Mouse (Mus musculus): ENCODE data around the gene Pax3. TPM values are rescaled to one million over a fixed set of nuclear protein-coding genes. Genes with fewer than 3 reads are reported as not detected.

The Pax3 gene
- not detected in 2 replicates for total RNA-seq (2014; fragmentation: Nextera tagmentation)
- not detected in 2 replicates for total RNA-seq (2017)

GRCm38 (mm10) chr1:78196751-78197311 is at the start of gene Pax3:
TSS of gene Pax3 (minus strand) at chr1:78197134.
- peak; percentile 24; the same call in 1 of the 2 replicates for ATAC-seq (replicated peaks; ENCODE audit: poor library complexity, severe bottlenecking)

- no peak for ATAC-seq (replicated peaks; ENCODE audit: poor library complexity, severe bottlenecking)
These were observed 37.4 kb upstream of the Pax3 start for GRCm38 (mm10) chr1:78234306-78234705.

DNA sequence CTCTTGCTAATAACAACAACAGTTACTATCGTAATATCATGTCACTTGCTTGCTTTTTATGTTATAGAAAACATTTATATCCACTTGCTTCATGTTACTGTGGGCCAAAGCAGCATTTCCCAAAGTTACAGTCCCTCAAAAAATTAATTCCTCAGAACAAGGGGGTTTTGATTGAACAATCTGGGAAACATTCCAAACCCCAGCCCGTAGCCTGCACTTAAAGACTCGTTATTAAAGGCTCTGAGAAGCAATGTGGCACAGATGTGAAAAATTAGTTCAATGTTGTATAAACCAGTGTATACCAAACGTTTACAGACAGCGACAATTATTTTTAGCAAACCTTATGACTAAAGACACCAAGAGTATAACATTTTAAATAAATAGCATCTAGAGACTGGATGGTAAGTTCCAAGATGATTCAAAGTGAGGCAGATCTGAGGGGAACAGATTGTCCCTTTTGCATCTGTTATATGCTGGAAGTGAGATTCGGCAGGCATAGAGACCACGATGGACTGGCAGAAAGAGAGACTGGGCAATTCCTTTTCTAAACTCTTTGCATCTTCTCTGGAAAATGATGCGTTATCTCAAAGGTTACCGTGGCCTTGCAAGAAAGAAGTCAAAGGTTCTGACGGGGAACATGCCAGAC is 35.1 kb upstream of the Pax3 start:
- ATAC-seq (replicated peaks; ENCODE audit: poor library complexity, severe bottlenecking): no peak

DNA sequence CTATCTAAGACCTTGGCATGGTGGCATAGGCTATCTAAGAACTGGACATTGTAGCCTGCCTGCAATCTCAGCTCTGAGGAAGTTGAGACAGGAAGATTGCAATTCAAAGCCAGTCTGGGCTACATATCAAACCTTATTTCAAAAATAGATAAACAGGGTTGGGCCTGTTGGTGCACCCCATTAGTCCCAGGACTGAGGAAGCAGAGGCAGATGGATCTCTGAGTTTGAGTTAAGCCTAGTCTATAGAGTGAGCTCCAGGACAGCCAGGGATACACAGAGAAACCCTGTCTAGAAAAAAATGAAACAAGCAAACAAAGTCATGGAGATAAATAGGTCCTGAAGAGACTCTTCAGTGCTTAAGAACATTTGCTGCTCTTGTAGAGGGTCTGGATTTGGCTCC is 32.9 kb upstream of the Pax3 start:
- no peak for ATAC-seq (replicated peaks; ENCODE audit: poor library complexity, severe bottlenecking)

- no peak for ATAC-seq (replicated peaks; ENCODE audit: poor library complexity, severe bottlenecking)
These were observed 31.8 kb upstream of the Pax3 start for GRCm38 (mm10) chr1:78228771-78229170.

GRCm38 (mm10) chr1:78218057-78218780 is 21.3 kb upstream of the Pax3 start:
- ATAC-seq (replicated peaks; ENCODE audit: poor library complexity, severe bottlenecking): no peak

DNA sequence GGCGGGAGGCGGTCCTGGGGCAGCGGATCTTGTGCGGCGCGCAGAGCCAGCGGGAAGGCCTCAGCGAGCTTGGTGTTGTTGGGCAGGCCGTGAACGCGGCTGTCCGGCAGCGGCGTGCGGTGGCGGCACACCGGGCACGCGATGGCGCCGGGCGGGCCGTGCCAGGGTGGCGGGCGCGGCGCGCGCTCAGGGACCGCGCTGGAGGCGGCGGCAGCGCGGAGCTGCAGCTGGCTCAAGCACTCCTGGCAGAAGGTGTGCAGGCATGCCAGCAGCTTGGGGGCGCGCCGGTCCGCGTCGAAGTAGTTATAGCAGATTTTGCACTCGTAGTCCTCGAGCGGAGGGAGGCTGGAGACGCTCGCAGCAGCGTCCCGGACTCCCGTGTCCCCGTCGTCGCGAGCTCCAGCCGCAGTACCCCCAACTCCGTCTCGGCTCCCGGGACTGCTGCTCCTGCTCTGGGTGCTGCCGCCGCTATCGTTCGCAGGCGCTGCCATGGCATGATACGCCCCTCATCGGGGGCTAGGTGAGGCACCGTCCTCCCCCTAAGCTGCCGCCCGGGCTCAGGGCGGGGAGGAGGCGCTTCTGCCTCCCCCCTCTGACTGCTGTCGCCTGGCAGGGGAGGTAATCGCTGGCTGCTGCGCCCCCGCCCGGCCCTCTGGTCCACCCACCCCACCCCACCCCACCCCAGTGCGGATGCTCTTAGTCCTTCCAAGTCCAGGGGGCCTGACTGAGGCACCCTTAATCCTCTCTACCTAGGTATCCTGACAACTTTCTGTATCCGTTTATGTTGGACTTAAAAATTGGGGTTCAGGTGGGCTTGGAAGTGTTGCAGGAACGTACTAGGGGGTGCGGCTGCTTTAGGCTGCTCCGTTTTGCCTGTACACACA is 20.5 kb upstream of the Pax3 start:
- ATAC-seq (replicated peaks; ENCODE audit: poor library complexity, severe bottlenecking): peak; percentile 14; the same call in 1 of the 2 replicates

- 0 out of 2 replicates have a peak, but pooled peaks have one; percentile 22 for ATAC-seq (replicated peaks; ENCODE audit: poor library complexity, severe bottlenecking)
These were observed 19.7 kb upstream of the Pax3 start for GRCm38 (mm10) chr1:78216509-78217141.

DNA sequence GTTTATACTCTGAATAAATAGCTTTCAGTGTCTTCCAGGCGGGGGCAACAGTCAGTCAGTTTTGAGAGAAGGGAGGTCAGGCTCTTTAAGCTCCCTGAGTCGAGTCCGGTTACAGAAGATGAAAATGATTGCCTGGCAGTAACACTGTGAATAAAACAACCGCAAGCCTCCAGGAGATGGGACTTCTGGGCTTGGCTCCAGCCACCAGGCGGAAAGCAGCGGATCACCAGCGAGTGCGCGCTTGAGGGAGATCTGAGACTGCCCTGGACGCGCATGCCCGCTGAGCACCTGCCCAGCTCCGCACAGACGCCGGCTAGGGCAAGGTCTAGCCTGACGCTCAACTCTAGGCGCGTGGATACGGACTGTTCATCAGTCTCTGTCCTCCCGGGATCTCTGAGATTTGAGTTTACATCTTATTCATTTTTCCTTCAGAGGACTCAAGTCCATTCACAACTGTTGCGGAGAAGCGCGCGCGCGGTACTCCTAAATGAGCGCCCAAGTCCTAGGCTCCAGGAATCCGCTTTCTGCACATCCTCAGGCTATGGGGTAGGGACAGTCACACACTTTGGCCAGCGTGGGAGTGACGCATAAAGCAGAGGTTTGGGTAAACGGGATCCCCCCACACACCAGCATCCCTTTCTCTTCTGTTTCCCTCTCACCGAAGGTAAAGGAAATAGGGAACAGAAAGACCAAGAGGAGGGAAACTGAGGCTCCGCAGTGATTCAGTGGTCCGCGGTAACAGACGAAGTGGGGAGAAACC is 19.0 kb upstream of the Pax3 start:
- no peak for ATAC-seq (replicated peaks; ENCODE audit: poor library complexity, severe bottlenecking)

- ATAC-seq (replicated peaks; ENCODE audit: poor library complexity, severe bottlenecking): no peak
These were observed 14.1 kb upstream of the Pax3 start for GRCm38 (mm10) chr1:78211041-78211440.

GRCm38 (mm10) chr1:78210568-78210967 is 13.6 kb upstream of the Pax3 start:
- no peak for ATAC-seq (replicated peaks; ENCODE audit: poor library complexity, severe bottlenecking)

GRCm38 (mm10) chr1:78208281-78208814 is 11.4 kb upstream of the Pax3 start:
- no peak for ATAC-seq (replicated peaks; ENCODE audit: poor library complexity, severe bottlenecking)

GRCm38 (mm10) chr1:78204341-78204740 is 7.4 kb upstream of the Pax3 start:
- no peak for ATAC-seq (replicated peaks; ENCODE audit: poor library complexity, severe bottlenecking)

DNA sequence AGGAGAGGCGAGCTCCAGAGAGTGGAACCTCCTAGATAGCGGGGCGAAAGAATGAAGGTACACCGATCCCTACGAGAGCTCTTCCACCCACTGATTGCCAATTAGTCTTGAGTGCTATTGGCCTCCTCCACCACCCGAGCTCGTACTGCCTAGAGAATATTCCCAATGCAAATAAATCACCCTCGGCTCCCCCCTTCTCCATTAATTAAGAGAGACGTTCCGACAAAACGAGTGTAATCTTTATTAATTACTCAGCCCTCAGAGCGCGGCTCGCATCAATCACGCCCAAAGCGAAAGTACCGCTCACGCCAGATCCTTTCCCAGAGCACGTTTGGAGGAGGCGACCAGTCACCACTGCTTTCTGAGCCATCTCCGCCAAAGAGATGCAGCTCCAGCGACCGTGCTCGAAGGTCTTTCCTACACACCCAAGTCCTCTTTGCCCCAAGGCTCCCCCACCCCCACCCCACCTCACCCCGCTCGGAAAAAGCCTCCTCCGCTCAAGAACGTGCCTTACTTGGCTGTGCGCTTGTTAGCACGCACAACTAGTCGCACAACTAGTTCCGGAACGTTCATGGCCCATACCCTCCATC is 6.8 kb upstream of the Pax3 start:
- peak; percentile 34; the same call in 1 of the 2 replicates for ATAC-seq (replicated peaks; ENCODE audit: poor library complexity, severe bottlenecking)

DNA sequence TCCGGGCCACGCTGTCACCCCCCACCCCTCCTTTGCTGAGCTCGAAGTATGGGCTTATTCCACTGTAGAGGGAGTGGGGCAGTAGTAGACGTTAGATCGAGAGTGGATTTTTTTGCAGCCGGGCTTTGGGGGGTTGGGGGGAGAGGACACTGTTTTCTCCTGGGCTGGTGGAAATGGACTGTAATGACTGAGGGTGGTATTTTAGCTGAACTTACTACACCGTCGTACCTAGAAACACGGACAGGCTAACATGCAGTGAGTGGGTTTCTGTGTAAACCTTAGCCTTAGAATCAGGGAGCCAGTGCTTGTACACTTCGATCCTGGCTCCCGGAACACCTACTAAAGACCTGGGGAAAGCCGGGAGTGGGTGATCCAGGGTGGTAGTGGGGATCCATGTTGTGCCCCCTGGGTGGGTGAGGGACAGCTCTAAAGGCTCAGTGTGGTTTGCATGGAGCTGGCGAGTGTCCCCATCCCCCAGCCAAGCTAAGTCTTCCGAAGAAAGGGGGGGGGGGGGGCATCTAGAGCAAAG is 6.2 kb upstream of the Pax3 start:
- no peak for ATAC-seq (replicated peaks; ENCODE audit: poor library complexity, severe bottlenecking)

DNA sequence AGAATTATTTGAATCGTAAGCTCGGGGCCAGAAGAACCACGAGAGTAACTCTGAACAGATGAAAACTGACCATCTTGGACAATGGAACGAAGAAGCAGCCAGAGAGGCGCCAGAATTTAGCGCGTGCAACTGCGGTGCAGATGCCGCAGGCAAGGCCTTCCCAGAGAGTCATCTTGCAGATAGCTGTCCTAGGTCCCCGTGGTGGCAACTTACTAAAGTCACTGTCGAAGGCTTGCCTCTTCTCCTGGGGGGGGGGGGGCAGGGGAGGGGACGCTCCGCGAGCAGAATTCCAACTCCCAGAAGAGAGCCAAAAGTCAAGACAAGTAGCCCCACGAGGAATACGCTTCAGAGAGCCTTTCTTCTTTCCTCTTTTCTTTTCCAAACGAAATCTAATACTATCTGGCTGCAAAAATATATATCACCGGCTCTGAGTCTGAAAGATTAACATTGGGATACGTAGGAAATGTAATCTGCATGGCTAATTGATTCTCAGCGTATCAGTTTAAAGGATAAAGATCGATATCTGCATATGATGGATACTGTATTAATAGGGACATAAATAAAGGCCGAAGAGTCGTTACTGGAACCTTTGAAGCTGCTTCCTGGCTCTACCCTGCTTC is 5.6 kb upstream of the Pax3 start:
- ATAC-seq (replicated peaks; ENCODE audit: poor library complexity, severe bottlenecking): no peak

DNA sequence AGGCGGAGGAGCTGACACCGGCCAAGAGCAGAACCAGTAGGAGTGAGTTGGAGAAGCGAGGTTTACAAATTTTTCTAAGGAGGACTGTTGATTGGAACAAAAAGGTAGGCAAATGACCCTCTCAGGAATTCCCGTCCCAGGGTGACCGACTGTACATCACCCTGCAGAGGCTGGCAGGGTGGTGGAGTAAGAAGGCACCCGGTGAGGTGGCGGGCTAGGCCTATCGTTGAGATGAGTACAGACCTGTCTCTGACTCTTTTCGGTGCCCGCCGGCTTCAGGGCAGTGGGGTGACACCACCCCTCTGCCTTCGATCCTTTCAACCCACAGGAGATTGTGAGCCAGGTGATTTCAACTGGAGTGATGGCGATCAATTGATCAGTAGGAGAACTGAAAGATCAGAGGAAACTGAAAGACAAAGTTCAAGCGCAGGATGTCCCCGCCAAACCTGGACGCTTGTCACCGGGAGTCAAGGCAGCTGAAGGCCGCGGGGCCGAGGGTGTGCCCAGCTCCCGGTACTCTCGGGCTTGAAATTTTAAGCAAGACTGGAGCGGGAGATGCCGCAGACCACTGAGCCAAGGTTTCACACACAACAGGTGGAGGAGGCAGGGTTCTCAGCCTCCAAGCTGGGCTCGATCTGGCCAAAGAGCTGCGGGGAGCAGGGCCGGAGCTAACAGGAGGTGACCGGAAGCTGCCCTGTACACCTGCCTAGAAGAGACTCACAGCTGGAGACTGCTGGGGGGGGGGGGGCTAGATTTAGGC is 4.5 kb upstream of the Pax3 start:
- ATAC-seq (replicated peaks; ENCODE audit: poor library complexity, severe bottlenecking): no peak
